Mouse (Mus musculus) intestine, postnatal 0 days (tissue): Measurements from ENCODE around the gene Sarm1. TPM values are rescaled to one million over a fixed set of nuclear protein-coding genes. Genes with fewer than 3 reads are reported as not detected.

Source experiments
- ATAC-seq: fragments of 200-750 bp; cut with Nextera tagmentation; 2 replicates; pipeline ENCODE4 v1.8.0; 2017; ENCODE audit warnings: mild to moderate bottlenecking, moderate TSS enrichment, moderate library complexity
- H3K27ac ChIP-seq: fragments of 300-500 bp; sonication (generic); 2 replicates; pipeline ENCODE4 v1.5.1; 2014; ENCODE audit warnings: mild to moderate bottlenecking, low read depth, low read length, moderate library complexity
- H3K27me3 ChIP-seq: fragments of 300-500 bp; sonication (generic); replicated peaks from 2 replicates; pipeline ENCODE4 v1.6.1; 2014; ENCODE audit warnings: low read length, mixed read lengths; ENCODE audit not compliant: control insufficient read depth, insufficient read depth
- H3K36me3 ChIP-seq: fragments of 300-500 bp; sonication (generic); 2 replicates; pipeline ENCODE4 v1.6.1; 2014; ENCODE audit warnings: mild to moderate bottlenecking, moderate library complexity; ENCODE audit not compliant: control insufficient read depth, insufficient read depth
- H3K4me1 ChIP-seq: fragments of 300-500 bp; sonication (generic); replicated peaks from 2 replicates; pipeline ENCODE4 v1.6.1; 2014; ENCODE audit warnings: antibody characterized with exemption, low read length, mixed read lengths; ENCODE audit not compliant: control insufficient read depth, insufficient read depth
- H3K4me2 ChIP-seq: fragments of 300-500 bp; sonication (generic); replicated peaks from 2 replicates; pipeline ENCODE4 v1.6.1; 2014; ENCODE audit warnings: low read depth, mild to moderate bottlenecking, moderate library complexity
- H3K4me3 ChIP-seq: fragments of 300-500 bp; sonication (generic); 2 replicates; pipeline ENCODE4 v1.5.1; 2014; ENCODE audit warnings: low read depth, low read length
- H3K9ac ChIP-seq: fragments of 300-500 bp; sonication (generic); 2 replicates; pipeline ENCODE4 v1.6.1; 2014; ENCODE audit warnings: mild to moderate bottlenecking, low read depth, low read length
- H3K9me3 ChIP-seq: fragments of 300-500 bp; sonication (generic); 2 replicates; pipeline ENCODE4 v1.6.1; 2016; ENCODE audit warnings: mixed run types; ENCODE audit not compliant: control insufficient read depth
- CTCF ChIP-seq: sonication (generic); IDR thresholded peaks from 2 replicates; pipeline ENCODE4 v1.5.1; 2016; ENCODE audit warnings: low read depth, mild to moderate bottlenecking, control low read depth, antibody characterized with exemption, moderate library complexity
- WGBS: fragments of 180-500 bp; shearing (Covaris S2); extraction: QIAGEN DNeasy Blood & Tissue Kit; methylation state at CpG from one replicate; pipeline ENCODE4 v1.1.7; 2014; 5-methylcytosine and 5-hydroxymethylcytosine counted together
- polyA plus RNA-seq: library from polyadenylated mRNA; unstranded; fragments of >200 nt; fragmentation: Nextera tagmentation; extraction: Ambion mirVana; gene quantifications from 2 replicates; pipeline ENCODE4 v1.2.1, GENCODE M21; 2015

Sarm1 gene
- polyA plus RNA-seq, 1 experiment from 2014 or later: 0.94 TPM

DNA sequence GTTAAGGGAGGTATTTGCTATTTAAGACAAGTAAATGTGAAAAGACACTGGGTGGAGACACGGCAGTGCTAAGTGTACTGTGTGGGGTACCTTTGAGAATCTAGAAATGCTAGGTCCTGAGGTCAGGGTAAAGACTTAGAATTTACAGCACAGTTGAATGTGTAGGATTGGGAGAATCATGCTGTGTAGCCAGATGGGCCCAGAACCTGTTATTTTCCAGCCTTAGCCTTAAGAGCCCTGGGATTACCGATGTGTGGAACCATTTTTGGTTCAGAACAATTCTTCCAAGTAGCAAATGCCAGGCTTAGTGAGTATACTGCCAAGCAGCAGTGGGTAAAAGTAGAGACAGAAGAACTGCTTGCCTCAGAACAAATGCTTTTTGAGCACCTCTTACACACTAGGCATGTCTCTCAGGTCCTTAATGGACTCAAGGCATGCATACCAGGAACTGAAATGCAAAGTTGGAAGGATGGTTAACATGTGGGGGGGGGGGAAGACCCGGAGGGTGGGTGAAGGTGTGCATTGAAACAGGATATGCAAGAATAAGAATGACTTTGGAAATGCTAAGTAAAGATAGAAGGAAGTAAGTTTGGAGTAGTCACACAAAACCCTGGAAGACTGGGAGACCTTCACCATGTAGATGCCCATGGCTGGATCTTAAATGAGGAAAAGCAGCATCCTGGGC is 15.7 kb upstream of the Sarm1 start:
- 67% methylated on average over 3 of the region's 3 CpGs for WGBS
- Histone ChIP-seq H3K36me3 (peaks cover 45% of the 10 kb centered on the region), H3K9ac (0 out of 2 replicates have a peak overlapping the region, but pooled peaks have one; percentile 22), H3K4me3 (0 out of 2 replicates have a peak overlapping the region, but pooled peaks have one; percentile 83), H3K4me2 (peak overlapping the region; percentile 87), H3K9me3 (no peaks in the 10 kb centered on the region), H3K4me1 (peaks cover 6% of the 10 kb centered on the region), H3K27me3 (no peaks in the 10 kb centered on the region), H3K27ac (no peak overlapping the region)
- no peak for ATAC-seq
- TF ChIP-seq CTCF: no peak

DNA sequence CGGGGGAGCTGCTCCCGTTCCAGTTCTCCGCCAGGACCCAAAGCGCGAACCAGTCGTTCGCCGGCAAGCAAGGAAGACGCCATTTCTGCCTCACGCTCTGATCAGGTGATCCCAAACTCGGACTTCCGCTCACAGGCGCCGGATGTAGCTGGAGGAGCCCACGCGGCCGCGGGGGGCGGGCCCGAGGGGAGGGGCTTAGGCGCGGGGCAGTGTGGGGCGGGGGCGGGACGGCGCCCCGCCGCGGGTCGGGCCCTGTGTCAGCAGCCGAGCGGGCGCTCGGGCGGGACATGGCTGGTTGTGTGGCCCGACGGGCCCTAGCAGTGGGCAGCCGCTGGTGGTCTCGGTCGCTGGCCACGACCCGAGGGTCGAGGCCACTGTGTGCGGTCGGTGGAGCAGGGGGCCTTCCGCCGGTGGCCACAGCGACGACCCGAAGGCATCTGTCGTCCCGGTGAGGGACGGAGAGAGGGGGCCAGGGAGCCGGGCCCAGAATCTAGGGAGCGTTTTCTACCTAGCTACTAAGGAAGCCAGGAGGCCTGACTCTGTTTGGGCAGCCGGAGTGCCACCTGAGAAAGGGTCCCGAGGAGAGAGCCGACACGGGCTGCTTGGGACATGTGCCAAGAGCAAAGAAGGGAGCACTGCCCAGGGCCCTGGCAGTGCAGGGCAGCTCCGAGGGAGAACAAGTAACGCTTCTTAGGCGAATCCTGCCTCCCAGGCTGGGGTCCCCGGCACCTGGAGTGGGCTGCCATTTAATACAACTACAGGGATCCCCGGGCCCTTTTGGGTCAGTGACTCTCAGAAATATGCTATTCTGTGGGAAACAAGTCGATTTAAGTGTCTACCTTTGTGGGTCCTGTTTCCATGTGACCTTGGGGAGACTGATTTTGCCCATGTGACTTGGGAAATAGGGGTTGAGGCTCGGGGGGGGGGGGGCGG is 14.7 kb upstream of the Sarm1 start, which contains the start of the genes Tmem199 and Poldip2:
Gene Tmem199, minus strand, starts transcription at position 148 of the 933 bp plus-strand sequence.
Gene Poldip2, plus strand, starts transcription at position 169 of the 933 bp plus-strand sequence.
- ATAC-seq: peak; percentile 93
- no peaks in the 10 kb centered on the region for H3K9me3 ChIP-seq
- no peak for TF ChIP-seq CTCF
- H3K4me3 ChIP-seq: peak within 1 kb of the TSS; percentile 83
- peaks cover 6% of the 10 kb centered on the region for H3K4me1 ChIP-seq
- WGBS: 1% methylated on average over 64 of the region's 67 CpGs
- peak within 1 kb of the TSS; percentile 94 for H3K9ac ChIP-seq
- peaks cover 46% of the 10 kb centered on the region for H3K36me3 ChIP-seq
- no peaks in the 10 kb centered on the region for H3K27me3 ChIP-seq
- H3K4me2 ChIP-seq: peak within 1 kb of the TSS; percentile 87
- H3K27ac ChIP-seq: peak within 1 kb of the TSS; percentile 62

DNA sequence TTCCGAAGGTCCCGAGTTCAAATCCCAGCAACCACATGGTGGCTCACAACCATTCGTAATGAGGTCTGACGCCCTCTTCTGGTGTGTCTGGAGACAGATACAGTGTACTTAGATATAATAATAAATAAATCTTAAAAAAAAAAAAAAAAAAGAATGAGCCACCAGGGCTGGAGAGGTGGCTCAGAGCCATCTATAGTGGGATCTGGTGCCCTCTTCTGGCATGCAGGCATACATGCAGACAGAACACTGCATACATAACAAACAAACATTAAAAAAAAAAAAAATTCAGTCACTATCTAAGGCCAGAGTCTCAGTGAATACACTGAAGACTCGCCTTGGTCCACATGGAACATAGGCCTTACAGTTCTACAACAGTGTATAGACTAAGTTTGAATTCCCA is 11.6 kb upstream of the Sarm1 start:
- ATAC-seq: no peak
- peak; percentile 63 for TF ChIP-seq CTCF
- WGBS: 75% methylated on average over 5 of the region's 5 CpGs
- Histone ChIP-seq H3K27me3 (no peaks in the 10 kb centered on the region), H3K36me3 (peaks cover 46% of the 10 kb centered on the region; the same call in 1 of the 2 replicates), H3K9ac (no peak overlapping the region), H3K9me3 (no peaks in the 10 kb centered on the region), H3K4me1 (peaks cover 6% of the 10 kb centered on the region), H3K4me3 (no peak overlapping the region), H3K4me2 (no peak overlapping the region), H3K27ac (no peak overlapping the region)

DNA sequence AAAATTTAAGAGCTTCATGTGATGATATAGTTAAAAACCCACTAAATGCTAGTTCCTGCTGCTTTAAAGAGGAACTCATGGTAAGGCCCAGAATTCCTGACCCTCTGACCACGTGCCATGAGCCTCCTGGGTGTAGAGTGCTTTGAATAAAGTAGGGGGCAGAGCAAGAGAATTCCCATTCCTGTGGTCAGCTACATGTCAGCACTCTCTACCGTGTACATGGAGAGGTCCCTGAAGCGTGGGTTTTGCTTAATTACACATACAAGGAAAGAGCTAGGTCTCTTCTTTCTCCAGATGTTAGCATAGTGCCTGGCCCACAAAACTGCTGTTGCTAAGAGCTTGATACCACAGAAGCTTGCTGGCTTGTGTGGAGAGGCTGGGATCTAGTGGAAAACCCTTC is 7.9 kb upstream of the Sarm1 start:
- no peak for ATAC-seq
- Histone ChIP-seq H3K9ac (no peak overlapping the region), H3K27me3 (no peaks in the 10 kb centered on the region), H3K27ac (no peak overlapping the region), H3K4me1 (no peaks in the 10 kb centered on the region), H3K4me3 (no peak overlapping the region), H3K9me3 (no peaks in the 10 kb centered on the region), H3K4me2 (no peak overlapping the region), H3K36me3 (peaks cover 39% of the 10 kb centered on the region; the same call in 1 of the 2 replicates)
- TF ChIP-seq CTCF: no peak
- WGBS: 84% methylated on average over 3 of the region's 3 CpGs

DNA sequence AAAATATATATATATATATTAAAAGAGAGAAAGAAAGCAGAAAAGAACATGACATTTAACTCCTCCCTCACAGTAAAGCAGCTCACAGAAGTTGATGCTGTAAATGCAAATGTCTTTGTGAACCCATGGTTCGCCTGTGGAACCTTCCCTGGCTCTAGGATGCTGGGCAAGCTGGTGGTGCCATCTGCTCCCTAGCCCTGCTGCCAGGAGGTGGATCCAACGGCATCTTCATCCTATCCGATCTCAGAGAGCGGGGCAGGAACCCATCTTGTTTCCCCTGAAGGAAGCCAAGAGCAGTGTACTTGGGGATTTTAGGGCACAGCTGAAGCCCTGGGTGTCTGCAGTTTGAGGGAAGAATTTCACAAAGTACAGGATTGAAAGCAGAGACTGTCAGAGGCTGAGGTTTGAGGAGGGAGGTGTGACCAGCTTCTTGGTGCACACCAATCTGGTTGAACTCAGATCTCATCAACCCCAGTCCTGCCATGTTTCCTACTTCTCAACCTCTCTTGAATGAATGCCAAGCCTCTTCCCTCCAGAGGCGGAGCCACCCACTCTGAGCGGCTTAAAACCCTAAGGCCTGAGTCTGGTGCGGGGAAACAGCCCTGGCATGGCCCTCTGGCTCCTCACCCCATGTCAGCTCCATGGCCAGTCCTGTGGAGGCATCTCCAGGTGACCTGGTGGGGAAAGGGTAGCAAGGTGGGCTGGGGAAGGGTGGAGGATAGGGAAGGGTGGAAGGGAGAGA is 5.5 kb upstream of the Sarm1 start, which contains the start of gene Sebox:
Gene Sebox, plus strand, starts transcription at position 539 of the 742 bp plus-strand sequence.
- Histone ChIP-seq H3K9me3 (no peaks in the 10 kb centered on the region), H3K4me2 (no peak within 1 kb of the TSS), H3K36me3 (peaks cover 27% of the 10 kb centered on the region; the same call in 1 of the 2 replicates), H3K9ac (no peak within 1 kb of the TSS), H3K4me1 (no peaks in the 10 kb centered on the region), H3K27ac (no peak within 1 kb of the TSS), H3K27me3 (peaks cover 10% of the 10 kb centered on the region), H3K4me3 (no peak within 1 kb of the TSS)
- no peak for ATAC-seq
- WGBS: 73% methylated on average over 7 of the region's 7 CpGs
- no peak for TF ChIP-seq CTCF
